Mouse (Mus musculus): ENCODE results near the gene Tmem252. TPM values are rescaled to one million over a fixed set of nuclear protein-coding genes. Genes with fewer than 3 reads are reported as not detected.

The Tmem252 gene
- polyA plus RNA-seq, 1 experiment from 2014 or later: 3.9 TPM

- H3K27me3 ChIP-seq (ENCODE audit: control insufficient read depth, insufficient read depth, low read length): no peaks in the 10 kb centered on the region
- H3K27ac ChIP-seq (ENCODE audit: low read length): no peak overlapping the region
- ATAC-seq (replicated peaks; ENCODE audit: extremely low read depth, insufficient read depth, low FRiP score): no peak
- WGBS: 75% methylated on average over 1 of the region's 1 CpGs
- no peaks in the 10 kb centered on the region for H3K9me3 ChIP-seq (replicated peaks; ENCODE audit: control insufficient read depth, low read length)
- H3K4me3 ChIP-seq (ENCODE audit: low read length): no peak overlapping the region
- no peak overlapping the region for H3K9ac ChIP-seq (ENCODE audit: low read length)
- H3K4me1 ChIP-seq (ENCODE audit: control insufficient read depth, insufficient read depth, low read length): peaks cover 35% of the 10 kb centered on the region
- no peaks in the 10 kb centered on the region for H3K36me3 ChIP-seq (ENCODE audit: control insufficient read depth, insufficient read depth)
- no peak overlapping the region for H3K4me2 ChIP-seq (ENCODE audit: low read depth, low read length)
Measured at GRCm38 (mm10) chr19:24705395-24705794, 31.6 kb downstream of the Tmem252 start.

DNA sequence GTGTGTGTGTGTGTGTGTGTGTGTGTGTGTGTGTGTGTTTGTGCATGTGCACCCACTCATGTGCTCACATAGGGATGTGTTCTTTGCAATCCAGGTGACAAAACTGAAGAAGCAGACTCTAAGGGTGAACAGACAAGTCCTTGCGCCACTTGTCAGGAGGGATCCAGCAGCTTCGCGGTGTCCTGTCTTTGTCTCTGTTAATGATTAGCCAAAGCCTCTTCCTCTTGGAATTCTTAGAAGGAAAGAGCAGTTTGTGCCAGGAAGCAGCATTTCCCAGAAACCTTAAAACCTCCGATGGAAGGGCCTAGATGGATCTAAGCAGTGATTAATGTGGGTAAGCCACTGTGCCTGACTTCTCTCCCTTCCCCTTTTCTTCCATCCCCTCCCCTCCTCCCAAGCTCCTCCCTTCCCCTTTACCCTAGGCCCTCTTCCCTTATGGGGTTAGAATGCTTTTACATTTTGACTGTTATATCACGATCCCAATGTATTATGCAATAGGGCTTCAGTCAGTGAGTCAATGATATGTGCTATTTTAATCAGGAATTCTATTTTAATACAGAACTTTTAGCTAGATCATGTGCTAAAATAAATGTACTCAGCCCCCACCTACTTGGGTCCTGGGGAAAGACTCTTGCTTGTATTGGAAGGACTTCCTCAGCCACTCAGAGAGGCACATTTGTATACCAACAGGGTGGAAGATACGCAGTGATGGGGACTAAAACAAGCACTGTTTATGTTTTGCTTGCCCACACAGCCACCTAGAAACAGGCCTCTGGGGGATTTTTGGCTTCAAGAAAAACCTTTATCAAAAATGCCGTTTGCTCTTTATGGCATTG lies 33.5 kb downstream of the Tmem252 start:
- ATAC-seq (replicated peaks; ENCODE audit: extremely low read depth, insufficient read depth, low FRiP score): no peak
- no peak overlapping the region for H3K4me3 ChIP-seq (ENCODE audit: low read length)
- 58% methylated on average over 7 of the region's 7 CpGs for WGBS
- H3K9me3 ChIP-seq (replicated peaks; ENCODE audit: control insufficient read depth, low read length): no peaks in the 10 kb centered on the region
- peak overlapping the region; percentile 25; the same call in 1 of the 2 replicates for H3K4me2 ChIP-seq (ENCODE audit: low read depth, low read length)
- H3K36me3 ChIP-seq (ENCODE audit: control insufficient read depth, insufficient read depth): no peaks in the 10 kb centered on the region
- H3K27me3 ChIP-seq (ENCODE audit: control insufficient read depth, insufficient read depth, low read length): no peaks in the 10 kb centered on the region
- H3K27ac ChIP-seq (ENCODE audit: low read length): peak overlapping the region; percentile 89
- peaks cover 28% of the 10 kb centered on the region for H3K4me1 ChIP-seq (ENCODE audit: control insufficient read depth, insufficient read depth, low read length)
- H3K9ac ChIP-seq (ENCODE audit: low read length): no peak overlapping the region

DNA sequence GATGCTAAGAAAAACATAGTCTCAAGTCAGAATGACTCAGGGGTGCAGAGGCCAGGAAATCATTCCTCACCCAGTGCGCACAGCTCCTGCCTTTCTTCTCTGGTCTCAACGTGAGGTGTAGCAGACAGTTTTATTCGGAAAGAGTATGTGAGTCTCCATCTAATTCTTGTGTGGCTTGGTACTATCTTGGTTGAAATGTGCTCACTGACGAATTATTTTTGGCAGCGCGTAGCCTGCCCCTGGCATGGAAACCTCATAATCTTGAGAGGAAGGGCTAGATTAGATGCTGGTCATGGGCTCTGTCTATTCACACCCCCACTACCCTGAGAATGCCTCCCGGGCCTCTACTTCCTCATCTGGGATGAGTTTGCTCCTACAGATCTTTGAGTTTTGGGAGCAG lies 34.2 kb downstream of the Tmem252 start:
- H3K4me2 ChIP-seq (ENCODE audit: low read depth, low read length): peak overlapping the region; percentile 25; the same call in 1 of the 2 replicates
- H3K4me1 ChIP-seq (ENCODE audit: control insufficient read depth, insufficient read depth, low read length): peaks cover 28% of the 10 kb centered on the region
- ATAC-seq (replicated peaks; ENCODE audit: extremely low read depth, insufficient read depth, low FRiP score): peak; percentile 83
- WGBS: 16% methylated on average over 7 of the region's 7 CpGs
- H3K4me3 ChIP-seq (ENCODE audit: low read length): no peak overlapping the region
- H3K36me3 ChIP-seq (ENCODE audit: control insufficient read depth, insufficient read depth): no peaks in the 10 kb centered on the region
- H3K9me3 ChIP-seq (replicated peaks; ENCODE audit: control insufficient read depth, low read length): no peaks in the 10 kb centered on the region
- H3K27me3 ChIP-seq (ENCODE audit: control insufficient read depth, insufficient read depth, low read length): no peaks in the 10 kb centered on the region
- no peak overlapping the region for H3K9ac ChIP-seq (ENCODE audit: low read length)
- H3K27ac ChIP-seq (ENCODE audit: low read length): peak overlapping the region; percentile 89

DNA sequence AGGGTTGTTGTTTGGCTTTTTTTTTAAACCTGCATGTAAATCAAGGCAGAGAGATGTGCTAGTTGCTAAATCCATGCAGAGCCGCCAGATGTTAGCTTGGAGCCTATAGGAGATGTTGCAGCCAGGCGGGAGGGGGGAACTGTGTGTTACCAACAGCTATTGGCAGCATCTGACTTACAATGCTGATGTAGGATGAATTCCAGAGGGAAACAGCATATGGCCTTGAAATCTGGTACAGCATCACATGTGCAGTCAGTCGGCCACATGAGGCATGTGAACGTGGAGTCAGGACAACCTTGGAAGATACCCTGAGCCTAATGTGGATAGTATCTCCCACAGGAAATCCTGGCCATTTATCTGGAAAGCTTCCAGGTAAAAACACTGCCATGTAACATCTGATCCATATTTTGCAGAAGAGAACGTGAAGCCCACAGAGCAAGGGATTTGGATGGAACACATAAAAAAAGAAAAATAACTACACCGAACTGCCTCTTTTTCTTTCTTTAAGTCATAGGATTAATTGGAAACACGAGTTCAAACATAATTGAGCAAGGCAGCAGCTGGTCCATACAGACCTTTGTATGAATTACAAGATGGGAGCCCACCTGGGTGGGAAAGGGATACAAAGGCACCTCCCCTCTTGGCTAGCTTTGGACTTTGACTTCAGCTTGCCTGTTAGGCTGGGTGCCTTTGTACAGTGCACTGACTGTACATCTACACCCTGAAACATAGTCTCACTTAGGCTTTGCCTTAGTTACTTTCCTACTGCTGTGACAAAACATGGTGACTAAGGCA lies 42.7 kb downstream of the Tmem252 start:
- no peak overlapping the region for H3K4me2 ChIP-seq (ENCODE audit: low read depth, low read length)
- H3K4me1 ChIP-seq (ENCODE audit: control insufficient read depth, insufficient read depth, low read length): no peaks in the 10 kb centered on the region
- H3K27ac ChIP-seq (ENCODE audit: low read length): no peak overlapping the region
- ATAC-seq (replicated peaks; ENCODE audit: extremely low read depth, insufficient read depth, low FRiP score): no peak
- H3K4me3 ChIP-seq (ENCODE audit: low read length): no peak overlapping the region
- no peak overlapping the region for H3K9ac ChIP-seq (ENCODE audit: low read length)
- H3K27me3 ChIP-seq (ENCODE audit: control insufficient read depth, insufficient read depth, low read length): no peaks in the 10 kb centered on the region
- H3K36me3 ChIP-seq (ENCODE audit: control insufficient read depth, insufficient read depth): no peaks in the 10 kb centered on the region
- peaks cover 4% of the 10 kb centered on the region; the same call in 1 of the 2 replicates for H3K9me3 ChIP-seq (replicated peaks; ENCODE audit: control insufficient read depth, low read length)
- WGBS: 69% methylated on average over 7 of the region's 7 CpGs

DNA sequence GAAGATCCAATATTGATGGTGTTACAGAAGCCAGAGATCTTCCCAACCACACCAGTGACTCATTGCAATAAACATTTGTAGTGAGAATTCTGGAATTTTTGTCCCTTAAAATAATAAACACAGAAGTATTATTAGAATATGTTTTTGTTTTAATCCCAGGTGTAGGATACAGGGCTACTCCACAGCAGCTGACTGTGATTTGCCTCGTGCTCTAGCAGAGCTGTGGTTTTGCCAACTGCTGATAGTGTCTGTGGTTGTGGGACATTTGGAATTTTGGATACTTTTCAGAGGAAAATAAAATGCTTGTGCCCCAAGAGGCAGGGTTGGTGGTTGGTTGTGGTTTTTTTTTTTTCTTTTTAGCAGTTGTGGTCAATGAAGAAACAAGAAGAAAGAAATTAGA lies 44.2 kb downstream of the Tmem252 start:
- Histone ChIP-seq H3K4me1 (ENCODE audit: control insufficient read depth, insufficient read depth, low read length) (no peaks in the 10 kb centered on the region), H3K4me3 (ENCODE audit: low read length) (no peak overlapping the region), H3K9me3 (replicated peaks; ENCODE audit: control insufficient read depth, low read length) (peaks cover 4% of the 10 kb centered on the region; the same call in 1 of the 2 replicates), H3K27ac (ENCODE audit: low read length) (no peak overlapping the region), H3K9ac (ENCODE audit: low read length) (no peak overlapping the region), H3K36me3 (ENCODE audit: control insufficient read depth, insufficient read depth) (no peaks in the 10 kb centered on the region), H3K4me2 (ENCODE audit: low read depth, low read length) (no peak overlapping the region), H3K27me3 (ENCODE audit: control insufficient read depth, insufficient read depth, low read length) (no peaks in the 10 kb centered on the region)
- WGBS: 68% methylated on average over 1 of the region's 1 CpGs
- ATAC-seq (replicated peaks; ENCODE audit: extremely low read depth, insufficient read depth, low FRiP score): no peak

GRCm38 (mm10) chr19:24719504-24719903 lies 45.7 kb downstream of the Tmem252 start:
- H3K4me2 ChIP-seq (ENCODE audit: low read depth, low read length): no peak overlapping the region
- WGBS: 83% methylated on average over 4 of the region's 4 CpGs
- H3K36me3 ChIP-seq (ENCODE audit: control insufficient read depth, insufficient read depth): 0 out of 2 replicates have a peak, but pooled peaks cover 2% of the 10 kb centered on the region
- H3K27me3 ChIP-seq (ENCODE audit: control insufficient read depth, insufficient read depth, low read length): no peaks in the 10 kb centered on the region
- peaks cover 2% of the 10 kb centered on the region; the same call in 1 of the 2 replicates for H3K4me1 ChIP-seq (ENCODE audit: control insufficient read depth, insufficient read depth, low read length)
- H3K9ac ChIP-seq (ENCODE audit: low read length): no peak overlapping the region
- peaks cover 4% of the 10 kb centered on the region; the same call in 1 of the 2 replicates for H3K9me3 ChIP-seq (replicated peaks; ENCODE audit: control insufficient read depth, low read length)
- no peak for ATAC-seq (replicated peaks; ENCODE audit: extremely low read depth, insufficient read depth, low FRiP score)
- no peak overlapping the region for H3K27ac ChIP-seq (ENCODE audit: low read length)
- H3K4me3 ChIP-seq (ENCODE audit: low read length): no peak overlapping the region

DNA sequence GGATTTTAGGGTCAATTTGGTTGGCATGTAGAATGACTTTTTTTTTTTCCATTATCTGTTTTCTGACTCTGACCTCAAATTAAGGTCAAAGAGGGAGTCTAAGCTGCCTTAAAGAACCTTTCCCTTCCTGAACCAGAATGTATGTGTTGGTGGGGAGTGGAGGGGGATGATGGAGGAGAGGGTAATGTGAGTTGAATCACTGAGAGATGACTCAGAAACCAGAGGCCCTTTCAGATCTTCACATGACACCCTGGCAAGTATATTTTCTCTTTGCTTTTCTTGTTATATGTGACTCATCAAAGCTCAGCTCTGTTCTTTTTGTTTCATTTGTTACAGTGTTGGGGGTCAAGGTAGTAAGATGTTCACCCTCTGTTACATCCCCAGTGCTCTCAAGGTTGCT lies 46.6 kb downstream of the Tmem252 start:
- Histone ChIP-seq H3K9ac (ENCODE audit: low read length) (no peak overlapping the region), H3K27ac (ENCODE audit: low read length) (no peak overlapping the region), H3K4me2 (ENCODE audit: low read depth, low read length) (no peak overlapping the region), H3K4me3 (ENCODE audit: low read length) (no peak overlapping the region), H3K9me3 (replicated peaks; ENCODE audit: control insufficient read depth, low read length) (peaks cover 4% of the 10 kb centered on the region; the same call in 1 of the 2 replicates), H3K4me1 (ENCODE audit: control insufficient read depth, insufficient read depth, low read length) (peaks cover 9% of the 10 kb centered on the region), H3K27me3 (ENCODE audit: control insufficient read depth, insufficient read depth, low read length) (no peaks in the 10 kb centered on the region), H3K36me3 (ENCODE audit: control insufficient read depth, insufficient read depth) (0 out of 2 replicates have a peak, but pooled peaks cover 4% of the 10 kb centered on the region)
- ATAC-seq (replicated peaks; ENCODE audit: extremely low read depth, insufficient read depth, low FRiP score): no peak

- ATAC-seq (replicated peaks; ENCODE audit: extremely low read depth, insufficient read depth, low FRiP score): no peak
- Histone ChIP-seq H3K9ac (ENCODE audit: low read length) (no peak overlapping the region), H3K27me3 (ENCODE audit: control insufficient read depth, insufficient read depth, low read length) (no peaks in the 10 kb centered on the region), H3K4me2 (ENCODE audit: low read depth, low read length) (no peak overlapping the region), H3K4me3 (ENCODE audit: low read length) (no peak overlapping the region), H3K27ac (ENCODE audit: low read length) (no peak overlapping the region), H3K36me3 (ENCODE audit: control insufficient read depth, insufficient read depth) (0 out of 2 replicates have a peak, but pooled peaks cover 4% of the 10 kb centered on the region), H3K9me3 (replicated peaks; ENCODE audit: control insufficient read depth, low read length) (no peaks in the 10 kb centered on the region), H3K4me1 (ENCODE audit: control insufficient read depth, insufficient read depth, low read length) (peaks cover 9% of the 10 kb centered on the region)
- 51% methylated on average over 10 of the region's 10 CpGs for WGBS
Measured at GRCm38 (mm10) chr19:24724362-24724761, 50.6 kb downstream of the Tmem252 start.

DNA sequence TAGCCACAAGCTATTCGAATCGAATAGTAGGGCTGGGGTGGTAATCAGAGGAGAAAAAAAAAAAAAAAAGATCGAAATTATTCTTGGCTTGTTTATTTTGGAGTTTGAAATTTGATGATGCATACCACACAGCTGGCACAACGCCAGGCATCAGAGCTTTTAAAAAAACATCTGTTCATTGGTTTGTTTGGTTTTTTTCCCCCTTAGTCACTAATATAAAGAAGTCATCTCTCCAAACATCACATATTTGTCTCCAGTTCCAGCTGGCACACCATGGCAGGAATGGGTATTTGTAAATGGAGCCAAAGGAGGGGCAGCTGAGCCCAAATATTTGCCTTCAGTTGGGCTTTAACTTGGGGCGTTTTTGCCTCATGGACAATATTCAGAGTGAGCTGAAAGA lies 56.9 kb downstream of the Tmem252 start:
- no peak overlapping the region for H3K4me2 ChIP-seq (ENCODE audit: low read depth, low read length)
- no peak overlapping the region for H3K27ac ChIP-seq (ENCODE audit: low read length)
- no peak overlapping the region for H3K9ac ChIP-seq (ENCODE audit: low read length)
- no peaks in the 10 kb centered on the region for H3K36me3 ChIP-seq (ENCODE audit: control insufficient read depth, insufficient read depth)
- ATAC-seq (replicated peaks; ENCODE audit: extremely low read depth, insufficient read depth, low FRiP score): no peak
- H3K9me3 ChIP-seq (replicated peaks; ENCODE audit: control insufficient read depth, low read length): no peaks in the 10 kb centered on the region
- no peak overlapping the region for H3K4me3 ChIP-seq (ENCODE audit: low read length)
- peaks cover under 1% of the 10 kb centered on the region; the same call in 1 of the 2 replicates for H3K4me1 ChIP-seq (ENCODE audit: control insufficient read depth, insufficient read depth, low read length)
- WGBS: 60% methylated on average over 5 of the region's 5 CpGs
- H3K27me3 ChIP-seq (ENCODE audit: control insufficient read depth, insufficient read depth, low read length): no peaks in the 10 kb centered on the region

All from heart, embryonic 16.5 days (tissue).